Mouse (Mus musculus): ENCODE results near the gene Kars.

DNA sequence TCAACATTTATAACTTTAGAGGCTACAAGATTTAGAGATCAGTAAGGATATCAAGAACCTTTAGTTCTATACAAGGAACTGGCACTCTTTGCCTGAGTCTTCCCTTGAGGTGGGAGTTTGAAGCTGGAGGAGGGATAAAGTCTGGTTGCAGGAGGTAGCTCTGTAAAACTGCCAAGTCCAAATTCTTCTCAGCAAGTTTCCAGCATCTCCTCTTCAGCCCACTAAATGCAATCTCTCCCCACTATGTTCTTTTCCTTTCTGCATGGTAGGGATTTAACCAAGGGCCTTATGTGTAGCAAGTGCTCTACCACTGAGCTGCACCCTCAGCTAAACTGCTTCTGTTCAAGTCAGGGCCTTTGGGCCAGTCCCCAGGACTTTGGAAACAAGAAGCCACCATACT, 43.3 kb upstream of the Kars start:
- TF ChIP-seq CTCF (IDR thresholded peaks at IDR 0.05; ENCODE audit: low read depth) (no peak), EP300 (IDR thresholded peaks at IDR 0.05; ENCODE audit: low read depth) (no peak)

Measured in heart, postnatal 0 days (tissue).